12 mouse cellular contexts compared by ENCODE assay signal in genomic region chr9:31118520-31119298, GRCm38 (mm10). TPM values are rescaled to one million over a fixed set of nuclear protein-coding genes. Genes with fewer than 3 reads are reported as not detected.
DNase-seq lines count a peak whose midpoint lies in the region; ATAC-seq and TF ChIP-seq lines count a peak whose summit lies in the region.
"Had no signal": no experiment of that assay in that cellular context is flagged by ENCODE, and none has a peak within 500 bp of the region (broad histone marks: within the 10 kb centered on the region; RNA-seq: fewer than 3 reads in every experiment).

No protein-coding gene starts in this region.

- no peaks in the 10 kb centered on the region for H3K27me3 ChIP-seq in heart, embryonic 15.5 days
- H3K27me3 ChIP-seq in intestine, postnatal 0 days (replicated peaks; ENCODE audit: control insufficient read depth, insufficient read depth, low read length) = no peaks in the 10 kb centered on the region
- H3K27me3 ChIP-seq: Patski had no signal

- DNase-seq in heart, adult 18-20 months = no peak
- DNase-seq in 3T3-L1 (ENCODE audit: low read depth, low spot score) = peak; percentile 40
- peak; percentile 47 for DNase-seq in WW6 (ENCODE audit: low read depth, low spot score)
- no peak for DNase-seq in cerebellum, postnatal 14 days
- DNase-seq in spleen, postnatal 10 days (ENCODE audit: low spot score in 2 of 2) = no peak
- no peak for DNase-seq in left cerebral cortex, postnatal 14 days (ENCODE audit: low spot score in 2 of 2)
- DNase-seq: cerebellum, adult 2 months; lung, postnatal 14 days; right cerebral cortex, postnatal 25 days had no signal

- H3K9ac ChIP-seq in heart, embryonic 15.5 days = no peak overlapping the region
- no peak overlapping the region for H3K9ac ChIP-seq in intestine, postnatal 0 days (ENCODE audit: low read depth, low read length)

- H3K27ac ChIP-seq in heart, embryonic 15.5 days = no peak overlapping the region
- peak overlapping the region; percentile 84 for H3K27ac ChIP-seq in intestine, postnatal 0 days (ENCODE audit: low read depth, low read length)

- peak; percentile 86 for ATAC-seq in heart, embryonic 15.5 days (replicated peaks; ENCODE audit: insufficient number of reproducible peaks, insufficient read depth, low FRiP score, low read depth)
- ATAC-seq in intestine, postnatal 0 days = peak; percentile 20
- ATAC-seq: Patski had no signal

- WGBS in heart, embryonic 15.5 days = 30% methylated on average over 11 of the region's 11 CpGs
- WGBS in intestine, postnatal 0 days = 26% methylated on average over 11 of the region's 11 CpGs

- H3K4me1 ChIP-seq in heart, embryonic 15.5 days (replicated peaks) = peaks cover 27% of the 10 kb centered on the region
- H3K4me1 ChIP-seq in intestine, postnatal 0 days (replicated peaks; ENCODE audit: control insufficient read depth, insufficient read depth, low read length) = peaks cover 15% of the 10 kb centered on the region

- TF ChIP-seq CTCF in intestine, postnatal 0 days (IDR thresholded peaks at IDR 0.05; ENCODE audit: low read depth) = no peak

- H3K4me3 ChIP-seq in heart, embryonic 15.5 days = no peak overlapping the region
- H3K4me3 ChIP-seq in intestine, postnatal 0 days (ENCODE audit: low read depth, low read length) = no peak overlapping the region

- no peaks in the 10 kb centered on the region for H3K9me3 ChIP-seq in heart, embryonic 15.5 days (replicated peaks)
- no peaks in the 10 kb centered on the region for H3K9me3 ChIP-seq in intestine, postnatal 0 days (ENCODE audit: control insufficient read depth)

- intact Hi-C loops in left cerebral cortex, postnatal 14 days (cut with DNase I) = no loop called here

- 0 out of 2 replicates have a peak overlapping the region, but pooled peaks have one; percentile 10 for H3K4me2 ChIP-seq in heart, embryonic 15.5 days
- peak overlapping the region; percentile 47; the same call in 1 of the 2 replicates for H3K4me2 ChIP-seq in intestine, postnatal 0 days (replicated peaks; ENCODE audit: low read depth)

- H3K36me3 ChIP-seq in heart, embryonic 15.5 days = no peaks in the 10 kb centered on the region
- H3K36me3 ChIP-seq in intestine, postnatal 0 days (ENCODE audit: control insufficient read depth, insufficient read depth) = no peaks in the 10 kb centered on the region

RNA-seq across cellular contexts. Expression of gene St14, which starts 12.9 kb away (rescaled TPM):
- 2.2 and 6.6 TPM in 2 replicates for polyA plus RNA-seq in heart, embryonic 15.5 days (2015; fragmentation: Nextera tagmentation; extraction: Ambion mirVana)
- total RNA-seq in heart, adult 18-20 months (2021) = under 1 TPM; 0.32 to 0.49 TPM
- 58.6 and 63.4 TPM in 2 replicates for polyA plus RNA-seq in intestine, postnatal 0 days (2015; fragmentation: Nextera tagmentation; extraction: Ambion mirVana)
- under 1 TPM; 0.19 to 0.68 TPM for total RNA-seq in left cerebral cortex, postnatal 14 days (2021)
- polyA plus RNA-seq: Patski had no signal

Comparison
In these comparisons a context has a peak if more than half of its experiments do, and no peak if none do; other contexts are left out.
1. DNase-seq: peak in 3T3-L1 (single experiment) and WW6 (single experiment); none in heart, adult 18-20 months (0 of 2), cerebellum, postnatal 14 days (0 of 2), spleen, postnatal 10 days (0 of 2) and left cerebral cortex, postnatal 14 days (0 of 2).